Mouse (Mus musculus): ENCODE measurements around the gene Idua.

DNA sequence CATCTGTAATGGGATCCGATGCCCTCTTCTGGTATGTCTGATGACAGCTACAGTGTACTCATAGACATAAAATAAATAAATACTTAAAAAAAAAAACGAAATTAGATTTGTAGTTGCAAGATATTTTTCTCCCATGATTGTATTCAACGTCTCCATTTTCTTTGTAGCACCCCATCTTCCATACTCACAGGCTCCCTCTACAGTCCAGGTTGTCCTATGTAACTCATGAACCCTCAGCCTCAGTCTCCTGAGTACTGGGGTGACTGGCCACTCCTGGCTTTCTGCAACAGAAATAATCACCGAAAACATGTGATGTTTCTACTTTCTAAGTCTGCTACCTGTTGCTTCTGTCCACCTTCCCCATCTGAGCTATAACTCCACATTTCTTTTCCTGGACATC is 31.0 kb downstream of the Idua start:
- TF ChIP-seq POLR2A (IDR thresholded peaks at IDR 0.05; ENCODE audit: borderline replicate concordance, low read depth, low read length) (no peak), CTCF (IDR thresholded peaks at IDR 0.05; ENCODE audit: low read depth, low read length) (no peak)

All from bone marrow macrophage, adult 2 months (primary cell).